Mouse (Mus musculus): Measurements from ENCODE around the gene S1pr1. TPM values are rescaled to one million over a fixed set of nuclear protein-coding genes. Genes with fewer than 3 reads are reported as not detected.

The S1pr1 gene
- polyA plus RNA-seq (2014; fragmentation: Nextera tagmentation; extraction: Ambion mirVana) = 11.3 and 11.9 TPM in 2 replicates

- Histone ChIP-seq H3K4me3 (ENCODE audit: low read depth, low read length) (peak within 1 kb of the TSS; percentile 59), H3K4me1 (replicated peaks; ENCODE audit: control insufficient read depth, insufficient read depth, low read length) (peaks cover 5% of the 10 kb centered on the region; the same call in 1 of the 2 replicates), H3K27me3 (replicated peaks; ENCODE audit: control insufficient read depth, insufficient read depth, low read length) (no peaks in the 10 kb centered on the region), H3K9ac (ENCODE audit: low read length) (peak within 1 kb of the TSS; percentile 72), H3K9me3 (ENCODE audit: control insufficient read depth, low read length) (no peaks in the 10 kb centered on the region), H3K4me2 (ENCODE audit: low read length) (peak within 1 kb of the TSS; percentile 83), H3K27ac (ENCODE audit: low read depth) (peak within 1 kb of the TSS; percentile 81), H3K36me3 (ENCODE audit: control insufficient read depth, insufficient read depth, low read length) (no peaks in the 10 kb centered on the region)
- DNase-seq (ENCODE audit: low spot score) (peak; percentile 83), ATAC-seq (replicated peaks; ENCODE audit: low FRiP score, low TSS enrichment, low read depth) (peak; percentile 83)
- whole genome bisulfite sequencing = 1% methylated on average over 51 of the region's 51 CpGs
These were observed at the start of gene S1pr1 for GRCm38 (mm10) chr3:115714671-115715651. Gene S1pr1, minus strand, starts transcription at chr3:115715072.

- H3K9ac ChIP-seq (ENCODE audit: low read length) = no peak overlapping the region
- ATAC-seq (replicated peaks; ENCODE audit: low FRiP score, low TSS enrichment, low read depth) (peak; percentile 64; the same call in 1 of the 2 replicates), DNase-seq (ENCODE audit: low spot score) (no peak)
- H3K4me3 ChIP-seq (ENCODE audit: low read depth, low read length) = no peak overlapping the region
- H3K9me3 ChIP-seq (ENCODE audit: control insufficient read depth, low read length) = no peaks in the 10 kb centered on the region
- H3K36me3 ChIP-seq (ENCODE audit: control insufficient read depth, insufficient read depth, low read length) = no peaks in the 10 kb centered on the region
- no peak overlapping the region for H3K4me2 ChIP-seq (ENCODE audit: low read length)
- no peaks in the 10 kb centered on the region for H3K27me3 ChIP-seq (replicated peaks; ENCODE audit: control insufficient read depth, insufficient read depth, low read length)
- 0 out of 2 replicates have a peak, but pooled peaks cover 8% of the 10 kb centered on the region for H3K4me1 ChIP-seq (replicated peaks; ENCODE audit: control insufficient read depth, insufficient read depth, low read length)
- peak overlapping the region; percentile 22; the same call in 1 of the 2 replicates for H3K27ac ChIP-seq (ENCODE audit: low read depth)
- WGBS = 35% methylated on average over 6 of the region's 6 CpGs
These were observed 48.4 kb upstream of the S1pr1 start for GRCm38 (mm10) chr3:115763292-115763691.

GRCm38 (mm10) chr3:115762841-115763240, 48.0 kb upstream of the S1pr1 start:
- H3K9ac ChIP-seq (ENCODE audit: low read length) = no peak overlapping the region
- no peak overlapping the region for H3K4me3 ChIP-seq (ENCODE audit: low read depth, low read length)
- H3K36me3 ChIP-seq (ENCODE audit: control insufficient read depth, insufficient read depth, low read length) = no peaks in the 10 kb centered on the region
- H3K27ac ChIP-seq (ENCODE audit: low read depth) = peak overlapping the region; percentile 22; the same call in 1 of the 2 replicates
- WGBS = 72% methylated on average over 7 of the region's 7 CpGs
- H3K27me3 ChIP-seq (replicated peaks; ENCODE audit: control insufficient read depth, insufficient read depth, low read length) = no peaks in the 10 kb centered on the region
- no peaks in the 10 kb centered on the region for H3K9me3 ChIP-seq (ENCODE audit: control insufficient read depth, low read length)
- H3K4me1 ChIP-seq (replicated peaks; ENCODE audit: control insufficient read depth, insufficient read depth, low read length) = 0 out of 2 replicates have a peak, but pooled peaks cover 9% of the 10 kb centered on the region
- DNase-seq (ENCODE audit: low spot score) (no peak), ATAC-seq (replicated peaks; ENCODE audit: low FRiP score, low TSS enrichment, low read depth) (no peak)
- H3K4me2 ChIP-seq (ENCODE audit: low read length) = no peak overlapping the region

- Histone ChIP-seq H3K27ac (ENCODE audit: low read depth) (no peak overlapping the region), H3K27me3 (replicated peaks; ENCODE audit: control insufficient read depth, insufficient read depth, low read length) (no peaks in the 10 kb centered on the region), H3K36me3 (ENCODE audit: control insufficient read depth, insufficient read depth, low read length) (no peaks in the 10 kb centered on the region), H3K4me1 (replicated peaks; ENCODE audit: control insufficient read depth, insufficient read depth, low read length) (0 out of 2 replicates have a peak, but pooled peaks cover 9% of the 10 kb centered on the region), H3K4me2 (ENCODE audit: low read length) (no peak overlapping the region), H3K9me3 (ENCODE audit: control insufficient read depth, low read length) (no peaks in the 10 kb centered on the region), H3K9ac (ENCODE audit: low read length) (no peak overlapping the region), H3K4me3 (ENCODE audit: low read depth, low read length) (no peak overlapping the region)
- WGBS = 90% methylated on average over 4 of the region's 4 CpGs
- ATAC-seq (replicated peaks; ENCODE audit: low FRiP score, low TSS enrichment, low read depth) (no peak), DNase-seq (ENCODE audit: low spot score) (no peak)
These were observed 44.8 kb upstream of the S1pr1 start for GRCm38 (mm10) chr3:115759659-115760058.

- DNase-seq (ENCODE audit: low spot score) = no peak
- no peaks in the 10 kb centered on the region for H3K9me3 ChIP-seq (ENCODE audit: control insufficient read depth, low read length)
- ATAC-seq (replicated peaks; ENCODE audit: low FRiP score, low TSS enrichment, low read depth) = peak; percentile 72
- H3K4me2 ChIP-seq (ENCODE audit: low read length) = peak overlapping the region; percentile 40
- no peak overlapping the region for H3K9ac ChIP-seq (ENCODE audit: low read length)
- no peaks in the 10 kb centered on the region for H3K27me3 ChIP-seq (replicated peaks; ENCODE audit: control insufficient read depth, insufficient read depth, low read length)
- H3K27ac ChIP-seq (ENCODE audit: low read depth) = no peak overlapping the region
- no peaks in the 10 kb centered on the region for H3K36me3 ChIP-seq (ENCODE audit: control insufficient read depth, insufficient read depth, low read length)
- H3K4me1 ChIP-seq (replicated peaks; ENCODE audit: control insufficient read depth, insufficient read depth, low read length) = 0 out of 2 replicates have a peak, but pooled peaks cover 9% of the 10 kb centered on the region
- 7% methylated on average over 9 of the region's 9 CpGs for WGBS
- H3K4me3 ChIP-seq (ENCODE audit: low read depth, low read length) = no peak overlapping the region
These were observed 43.6 kb upstream of the S1pr1 start for GRCm38 (mm10) chr3:115758455-115758912.

GRCm38 (mm10) chr3:115754466-115754865, 39.6 kb upstream of the S1pr1 start:
- 40% methylated on average over 8 of the region's 8 CpGs for WGBS
- Histone ChIP-seq H3K27ac (ENCODE audit: low read depth) (no peak overlapping the region), H3K4me2 (ENCODE audit: low read length) (no peak overlapping the region), H3K9ac (ENCODE audit: low read length) (no peak overlapping the region), H3K9me3 (ENCODE audit: control insufficient read depth, low read length) (no peaks in the 10 kb centered on the region), H3K27me3 (replicated peaks; ENCODE audit: control insufficient read depth, insufficient read depth, low read length) (no peaks in the 10 kb centered on the region), H3K4me3 (ENCODE audit: low read depth, low read length) (no peak overlapping the region), H3K36me3 (ENCODE audit: control insufficient read depth, insufficient read depth, low read length) (no peaks in the 10 kb centered on the region), H3K4me1 (replicated peaks; ENCODE audit: control insufficient read depth, insufficient read depth, low read length) (0 out of 2 replicates have a peak, but pooled peaks cover 5% of the 10 kb centered on the region)
- ATAC-seq (replicated peaks; ENCODE audit: low FRiP score, low TSS enrichment, low read depth) = no peak
- no peak for DNase-seq (ENCODE audit: low spot score)

- whole genome bisulfite sequencing = 86% methylated on average over 3 of the region's 3 CpGs
- H3K9me3 ChIP-seq (ENCODE audit: control insufficient read depth, low read length) = no peaks in the 10 kb centered on the region
- DNase-seq (ENCODE audit: low spot score) (no peak), ATAC-seq (replicated peaks; ENCODE audit: low FRiP score, low TSS enrichment, low read depth) (no peak)
- no peaks in the 10 kb centered on the region for H3K27me3 ChIP-seq (replicated peaks; ENCODE audit: control insufficient read depth, insufficient read depth, low read length)
- H3K9ac ChIP-seq (ENCODE audit: low read length) = no peak overlapping the region
- no peaks in the 10 kb centered on the region for H3K36me3 ChIP-seq (ENCODE audit: control insufficient read depth, insufficient read depth, low read length)
- H3K4me3 ChIP-seq (ENCODE audit: low read depth, low read length) = no peak overlapping the region
- no peak overlapping the region for H3K4me2 ChIP-seq (ENCODE audit: low read length)
- H3K27ac ChIP-seq (ENCODE audit: low read depth) = no peak overlapping the region
- no peaks in the 10 kb centered on the region for H3K4me1 ChIP-seq (replicated peaks; ENCODE audit: control insufficient read depth, insufficient read depth, low read length)
These were observed 35.5 kb upstream of the S1pr1 start for GRCm38 (mm10) chr3:115750369-115750768.

- DNase-seq (ENCODE audit: low spot score) (no peak), ATAC-seq (replicated peaks; ENCODE audit: low FRiP score, low TSS enrichment, low read depth) (no peak)
- H3K36me3 ChIP-seq (ENCODE audit: control insufficient read depth, insufficient read depth, low read length) = no peaks in the 10 kb centered on the region
- H3K4me2 ChIP-seq (ENCODE audit: low read length) = no peak overlapping the region
- no peak overlapping the region for H3K27ac ChIP-seq (ENCODE audit: low read depth)
- no peaks in the 10 kb centered on the region for H3K9me3 ChIP-seq (ENCODE audit: control insufficient read depth, low read length)
- 85% methylated on average over 5 of the region's 5 CpGs for WGBS
- no peak overlapping the region for H3K9ac ChIP-seq (ENCODE audit: low read length)
- no peaks in the 10 kb centered on the region for H3K4me1 ChIP-seq (replicated peaks; ENCODE audit: control insufficient read depth, insufficient read depth, low read length)
- H3K27me3 ChIP-seq (replicated peaks; ENCODE audit: control insufficient read depth, insufficient read depth, low read length) = no peaks in the 10 kb centered on the region
- no peak overlapping the region for H3K4me3 ChIP-seq (ENCODE audit: low read depth, low read length)
These were observed 33.6 kb upstream of the S1pr1 start for GRCm38 (mm10) chr3:115748289-115748989.

All from intestine, embryonic 14.5 days (tissue).